Mouse (Mus musculus) cerebral cortex, adult 2 months (tissue): ENCODE data around the gene Hoxd9.

Experiments used
- WGBS: fragments of 180-500 bp; shearing (Covaris S2); methylation state at CpG from one replicate; pipeline ENCODE4 v1.1.7; 2018; 5-methylcytosine and 5-hydroxymethylcytosine counted together

The Hoxd9 gene

DNA sequence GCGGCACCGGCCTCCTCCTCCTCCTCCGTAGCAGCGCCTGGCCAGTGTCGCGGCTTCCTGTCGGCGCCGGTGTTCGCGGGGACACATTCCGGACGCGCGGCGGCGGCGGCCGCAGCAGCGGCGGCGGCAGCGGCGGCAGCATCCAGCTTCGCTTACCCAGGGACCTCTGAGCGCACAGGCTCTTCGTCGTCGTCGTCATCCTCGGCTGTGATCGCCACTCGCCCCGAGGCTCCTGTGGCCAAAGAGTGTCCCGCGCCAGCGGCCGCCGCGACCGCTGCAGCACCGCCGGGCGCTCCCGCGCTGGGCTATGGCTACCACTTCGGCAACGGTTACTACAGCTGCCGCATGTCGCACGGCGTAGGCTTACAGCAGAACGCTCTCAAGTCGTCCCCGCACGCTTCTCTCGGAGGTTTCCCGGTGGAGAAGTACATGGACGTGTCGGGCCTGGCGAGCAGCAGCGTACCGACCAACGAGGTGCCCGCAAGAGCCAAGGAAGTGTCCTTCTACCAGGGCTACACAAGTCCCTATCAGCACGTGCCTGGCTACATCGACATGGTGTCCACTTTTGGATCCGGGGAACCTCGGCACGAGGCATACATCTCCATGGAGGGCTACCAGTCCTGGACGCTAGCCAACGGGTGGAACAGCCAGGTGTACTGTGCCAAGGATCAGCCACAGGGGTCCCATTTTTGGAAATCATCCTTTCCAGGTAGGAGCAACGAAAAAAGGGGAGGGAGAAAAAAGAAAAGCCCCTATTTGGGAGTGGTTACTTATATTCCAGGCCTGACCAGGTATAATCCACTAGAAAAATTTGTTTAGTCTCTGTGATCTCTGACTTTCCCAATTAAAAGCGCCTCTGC, 28.9 kb upstream of the Hoxd9 start:
- under 1% methylated on average over 68 of the region's 74 CpGs for WGBS

DNA sequence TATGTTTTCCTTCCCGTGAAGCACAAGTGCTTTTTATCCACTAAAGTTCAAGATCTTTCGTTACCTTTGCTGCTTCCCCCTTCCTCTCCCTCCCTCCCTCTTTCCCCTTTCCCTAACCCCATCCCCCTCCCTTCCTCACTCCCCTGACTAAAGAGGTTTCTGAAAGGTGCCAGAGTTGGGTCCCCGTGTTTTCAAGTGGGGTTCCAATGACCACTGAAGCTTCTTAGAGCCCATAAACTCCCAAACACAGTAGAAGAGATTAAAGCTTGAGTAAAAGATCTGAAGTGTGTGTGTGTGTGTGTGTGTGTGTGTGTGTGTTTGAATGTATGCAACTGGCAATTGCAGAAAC, 28.3 kb upstream of the Hoxd9 start:
- WGBS: 4% methylated on average over 3 of the region's 3 CpGs

DNA sequence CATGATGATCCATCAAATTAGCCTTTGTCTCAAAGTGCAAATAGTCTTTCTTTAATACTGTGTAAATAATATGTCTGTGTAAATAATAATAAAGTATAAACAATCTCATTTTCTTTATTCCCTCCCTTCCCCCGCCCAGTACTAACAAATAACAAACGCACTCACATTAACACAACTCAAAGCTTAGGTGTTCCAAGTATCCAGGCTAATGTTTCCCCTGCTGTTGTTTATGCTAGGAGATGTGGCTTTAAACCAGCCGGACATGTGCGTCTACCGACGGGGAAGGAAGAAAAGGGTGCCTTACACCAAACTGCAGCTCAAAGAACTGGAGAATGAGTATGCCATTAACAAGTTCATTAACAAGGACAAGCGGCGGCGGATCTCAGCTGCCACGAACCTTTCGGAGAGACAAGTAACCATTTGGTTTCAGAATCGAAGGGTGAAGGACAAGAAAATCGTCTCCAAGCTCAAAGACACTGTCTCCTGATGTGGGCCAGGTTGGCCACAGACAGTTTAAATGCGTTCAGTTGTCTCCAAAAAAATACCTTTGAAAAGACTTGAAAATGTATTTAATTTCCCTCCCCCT, 27.8 kb upstream of the Hoxd9 start:
- WGBS: 4% methylated on average over 14 of the region's 14 CpGs

DNA sequence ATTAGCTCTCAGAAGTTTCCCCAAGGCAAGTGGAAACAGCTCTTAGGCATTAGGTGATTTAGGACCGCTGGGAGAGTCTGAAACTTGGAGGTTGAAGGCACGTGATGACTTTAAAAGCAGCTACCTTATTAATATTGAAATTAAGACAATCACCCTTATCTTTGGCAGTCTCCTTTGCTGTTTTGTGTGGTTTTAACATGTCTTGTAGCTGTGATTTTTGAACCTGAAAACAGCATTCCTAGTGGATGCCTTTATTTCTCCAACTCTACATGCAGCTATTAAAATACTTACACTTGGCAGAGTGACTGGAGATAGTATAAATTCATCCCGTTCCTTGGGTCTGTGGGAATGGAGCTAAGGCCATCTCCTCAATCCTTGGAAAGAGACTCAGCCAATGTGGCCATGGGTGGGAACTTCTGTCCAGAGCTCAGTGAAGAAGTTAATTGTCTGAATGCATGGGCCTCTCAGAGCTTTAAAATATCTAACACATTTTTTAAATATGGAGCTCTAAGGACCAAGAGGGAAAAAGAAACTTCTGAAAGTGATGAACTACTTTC, 26.8 kb upstream of the Hoxd9 start:
- 16% methylated on average over 3 of the region's 3 CpGs for WGBS

DNA sequence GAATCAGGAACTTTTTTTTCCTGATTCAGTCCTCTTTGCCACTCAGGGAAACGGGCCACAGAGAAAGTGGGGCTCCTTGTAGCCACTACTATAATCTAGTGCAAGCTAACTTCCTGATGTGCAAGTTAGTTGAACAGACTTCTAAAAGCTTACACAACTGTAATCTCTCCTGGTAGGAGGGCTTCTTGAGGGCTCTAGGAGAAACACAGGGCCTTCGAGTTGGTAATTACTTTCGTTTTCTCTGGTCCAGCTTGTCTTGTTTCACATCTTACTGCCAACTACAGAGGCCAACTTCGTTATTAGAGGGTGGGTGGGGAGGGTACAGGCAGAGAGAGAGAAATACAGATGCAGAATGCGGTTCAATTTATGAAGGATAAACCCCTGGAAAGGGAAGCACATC, 25.7 kb upstream of the Hoxd9 start:
- WGBS: 26% methylated on average over 5 of the region's 5 CpGs

DNA sequence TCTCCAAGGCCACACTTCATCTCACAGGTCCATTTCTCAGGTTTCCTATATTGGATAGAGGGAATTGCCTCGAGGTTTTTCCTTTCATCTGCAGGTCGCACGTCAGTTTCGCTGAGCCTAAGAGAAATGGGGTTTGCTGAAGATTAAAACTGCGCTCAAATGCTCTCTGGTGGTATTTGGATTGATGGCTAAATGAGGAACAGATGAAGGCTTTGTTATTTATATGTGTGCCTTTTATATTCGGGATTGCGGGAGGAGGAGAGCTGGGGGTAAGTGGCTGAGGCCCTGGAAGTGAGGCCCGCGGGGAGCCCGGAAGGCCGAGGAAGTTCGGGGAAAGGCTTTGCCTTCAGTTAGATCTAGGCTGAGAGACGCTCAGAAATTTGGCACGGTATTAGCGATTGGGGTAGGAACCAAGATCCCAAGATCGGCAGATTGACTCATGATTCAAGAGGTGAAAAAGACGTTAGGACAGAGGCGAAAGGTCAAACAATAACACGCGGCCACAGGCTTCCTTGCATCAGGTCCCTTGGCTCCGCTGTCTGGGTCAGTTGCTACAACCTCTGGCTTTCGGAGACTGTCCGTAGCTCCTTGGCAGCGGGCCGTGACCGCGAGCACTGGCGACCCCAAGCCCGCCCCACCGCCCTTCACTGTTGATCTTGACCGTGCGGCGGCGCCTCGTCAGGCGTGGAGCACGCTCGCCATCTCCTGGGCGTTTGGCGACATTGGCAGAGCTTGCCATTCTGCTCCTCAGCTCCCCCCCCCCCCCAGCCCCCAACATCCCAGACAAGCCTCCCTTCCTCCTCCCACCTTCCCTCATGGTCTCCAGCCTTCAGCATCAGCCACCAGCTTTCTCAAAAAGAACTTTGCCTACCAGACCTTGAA, 24.8 kb upstream of the Hoxd9 start:
- WGBS: 6% methylated on average over 40 of the region's 40 CpGs

DNA sequence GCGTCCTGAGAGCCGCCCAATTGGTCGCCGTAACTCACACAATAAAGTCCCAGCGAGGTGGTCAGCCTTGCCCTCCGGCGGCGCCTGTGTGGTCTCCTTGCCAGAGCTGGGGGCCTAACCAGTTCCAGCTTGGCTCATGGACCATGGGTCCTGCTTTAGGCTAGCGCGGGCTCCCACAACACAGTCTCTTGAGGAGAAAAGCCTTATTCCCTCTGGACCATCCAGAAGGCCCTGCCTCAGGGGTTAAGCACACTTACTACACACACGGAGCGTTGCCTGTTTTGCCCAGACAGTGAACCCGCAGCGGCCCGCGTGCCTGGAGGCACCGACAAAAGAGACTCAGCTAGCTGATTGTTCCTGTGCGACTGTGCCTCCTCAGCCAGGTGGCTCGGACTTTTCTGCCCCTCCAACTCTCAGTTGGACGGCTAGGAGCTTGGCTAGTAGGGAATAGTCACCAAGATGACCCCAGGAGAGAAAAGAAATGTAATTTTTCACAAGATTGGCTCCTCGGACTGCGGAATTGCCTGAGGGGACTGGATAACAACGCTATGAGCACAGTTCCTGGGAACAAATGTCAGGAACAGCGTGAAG, 23.6 kb upstream of the Hoxd9 start:
- WGBS: 3% methylated on average over 24 of the region's 24 CpGs

DNA sequence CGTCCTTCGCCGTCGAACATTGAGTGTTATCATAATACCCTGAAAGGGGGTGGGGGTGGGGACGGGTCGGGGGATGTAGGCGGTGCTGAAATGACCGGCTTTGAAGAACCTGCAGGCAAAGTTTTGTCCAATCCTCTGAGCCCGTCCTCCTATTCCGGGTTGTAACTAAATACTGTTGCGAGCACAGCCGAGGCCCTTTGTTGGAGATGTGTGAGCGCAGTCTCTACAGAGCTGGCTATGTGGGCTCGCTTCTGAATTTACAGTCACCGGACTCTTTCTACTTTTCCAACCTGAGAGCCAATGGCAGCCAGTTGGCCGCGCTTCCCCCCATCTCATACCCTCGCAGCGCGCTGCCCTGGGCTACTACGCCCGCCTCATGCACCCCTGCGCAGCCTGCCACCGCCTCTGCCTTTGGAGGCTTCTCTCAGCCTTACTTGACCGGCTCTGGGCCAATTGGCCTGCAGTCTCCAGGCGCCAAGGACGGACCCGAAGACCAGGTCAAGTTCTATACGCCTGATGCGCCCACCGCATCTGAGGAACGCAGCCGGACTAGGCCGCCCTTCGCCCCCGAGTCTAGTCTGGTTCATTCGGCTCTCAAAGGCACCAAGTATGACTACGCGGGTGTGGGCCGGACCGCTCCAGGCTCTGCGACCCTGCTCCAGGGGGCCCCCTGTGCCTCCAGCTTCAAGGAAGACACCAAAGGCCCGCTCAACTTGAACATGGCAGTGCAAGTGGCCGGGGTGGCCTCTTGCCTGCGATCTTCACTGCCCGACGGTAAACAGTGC, 22.5 kb upstream of the Hoxd9 start, which contains the start of gene Hoxd12:
TSS of gene Hoxd12 (plus strand) at position 133 of the 785 bp plus-strand sequence.
- 3% methylated on average over 47 of the region's 47 CpGs for WGBS

DNA sequence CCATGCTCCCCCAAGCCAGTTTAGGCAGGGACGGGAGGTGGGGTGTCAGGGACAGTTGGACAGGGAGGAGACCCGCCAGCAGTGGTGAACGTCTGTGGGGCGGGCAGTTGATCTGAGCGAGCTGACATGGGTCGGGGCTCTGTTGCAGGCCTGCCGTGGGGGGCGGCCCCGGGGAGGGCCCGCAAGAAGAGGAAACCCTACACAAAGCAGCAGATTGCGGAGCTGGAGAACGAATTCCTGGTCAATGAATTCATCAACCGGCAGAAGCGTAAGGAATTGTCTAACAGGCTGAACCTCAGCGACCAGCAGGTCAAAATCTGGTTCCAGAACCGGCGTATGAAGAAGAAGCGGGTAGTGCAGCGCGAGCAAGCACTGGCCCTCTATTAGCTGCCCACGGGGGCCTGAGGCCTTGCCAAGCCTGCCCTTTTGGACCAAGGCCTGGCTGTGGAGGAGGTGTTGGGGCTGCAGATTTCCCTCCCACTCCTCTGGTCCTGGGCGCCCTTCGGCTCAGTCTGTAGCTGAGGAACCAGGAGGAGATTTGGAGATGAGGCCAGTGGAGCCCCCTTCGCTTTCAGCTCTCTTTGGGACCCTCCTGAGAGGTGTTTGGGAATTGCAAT, 21.8 kb upstream of the Hoxd9 start:
- 7% methylated on average over 24 of the region's 24 CpGs for WGBS

DNA sequence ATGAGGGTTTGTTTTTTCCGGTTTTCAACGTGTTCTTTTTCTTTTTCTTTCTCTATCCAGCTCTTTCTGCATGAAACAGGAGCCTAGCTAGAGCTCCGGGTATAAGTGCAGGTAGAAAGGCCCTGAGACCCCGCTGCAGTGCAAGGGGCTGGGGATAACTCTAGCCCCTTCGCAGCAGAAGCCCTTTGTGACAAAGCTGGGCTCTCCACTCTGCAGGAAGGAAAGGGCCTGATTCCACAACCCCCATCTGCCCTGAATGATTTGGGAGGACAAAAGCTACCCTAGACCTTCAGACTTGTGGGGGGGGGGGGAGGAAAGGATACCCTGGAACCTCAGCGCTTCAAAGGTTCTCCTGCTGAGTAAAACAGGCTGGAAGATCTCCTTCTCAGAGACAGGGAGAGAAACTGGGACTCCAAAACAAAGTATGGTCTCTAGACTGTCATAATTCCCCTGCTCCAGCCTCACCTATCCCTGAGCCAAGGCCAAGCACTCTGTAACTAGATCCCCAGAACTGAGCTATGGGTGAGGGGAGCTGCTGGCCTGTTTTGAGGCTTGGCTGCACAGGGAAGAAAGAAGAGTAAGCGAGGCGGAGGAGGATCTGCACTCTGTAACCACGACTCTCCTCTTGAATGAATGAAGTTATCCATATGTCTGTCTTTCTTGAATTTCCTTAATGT, 21.0 kb upstream of the Hoxd9 start:
- WGBS: 12% methylated on average over 9 of the region's 9 CpGs

DNA sequence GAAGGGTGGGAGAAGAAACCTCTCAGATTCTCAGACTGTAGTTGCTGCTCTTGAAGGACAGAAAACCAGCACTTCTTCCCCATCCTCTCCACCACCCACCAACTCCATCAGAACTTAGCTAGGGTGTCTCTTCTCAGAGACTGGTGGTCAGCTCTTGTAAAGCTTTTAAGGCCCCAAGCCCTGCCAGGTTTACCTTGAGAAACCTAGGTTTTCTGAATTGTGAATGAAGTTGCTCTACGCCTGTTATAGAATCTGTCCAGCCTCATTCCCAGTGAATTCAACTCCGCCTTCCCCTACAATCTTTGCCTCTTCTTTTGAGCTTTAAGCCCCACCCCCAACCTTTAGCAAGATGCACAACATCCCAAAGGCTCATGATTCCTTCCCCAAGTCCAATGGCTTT, 20.4 kb upstream of the Hoxd9 start:
- WGBS: 17% methylated on average over 2 of the region's 2 CpGs

DNA sequence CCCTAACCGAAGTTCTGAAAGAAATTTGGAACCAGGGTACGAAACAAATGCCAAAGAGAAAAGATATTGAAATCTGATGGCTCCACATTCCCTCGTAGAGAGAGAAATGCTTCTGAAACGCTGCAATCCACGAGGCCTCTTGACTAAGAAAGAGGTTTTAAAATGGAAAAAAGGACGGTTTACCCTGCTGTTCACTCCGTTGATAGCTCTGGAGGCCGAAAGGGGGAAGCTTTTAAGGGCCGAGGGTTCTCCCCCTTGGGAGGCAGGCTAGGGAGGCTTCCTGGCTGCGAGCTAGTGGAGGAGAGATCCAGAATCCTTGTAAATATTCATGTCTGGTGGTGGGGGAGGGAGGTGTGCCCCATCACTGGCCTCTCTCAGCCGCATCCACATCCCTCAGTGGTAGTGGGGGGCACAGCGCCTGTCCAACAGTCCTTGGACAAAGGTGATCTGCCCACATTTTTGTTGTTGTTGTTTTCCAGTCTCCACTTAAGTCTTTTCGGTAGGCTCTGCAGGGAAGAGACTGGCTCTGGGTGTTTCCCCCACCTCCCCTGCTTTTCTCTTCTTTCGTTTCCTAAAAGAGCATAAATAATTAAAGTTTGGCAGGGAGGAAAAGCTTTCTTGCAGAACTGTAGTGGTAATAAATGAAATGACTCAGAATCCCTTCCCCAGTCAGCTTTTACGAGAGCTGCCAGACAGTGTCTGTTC, 18.5 kb upstream of the Hoxd9 start, which contains the start of gene Hoxd11:
TSS of gene Hoxd11 (plus strand) at position 667 of the 705 bp plus-strand sequence.
- 4% methylated on average over 15 of the region's 15 CpGs for WGBS

DNA sequence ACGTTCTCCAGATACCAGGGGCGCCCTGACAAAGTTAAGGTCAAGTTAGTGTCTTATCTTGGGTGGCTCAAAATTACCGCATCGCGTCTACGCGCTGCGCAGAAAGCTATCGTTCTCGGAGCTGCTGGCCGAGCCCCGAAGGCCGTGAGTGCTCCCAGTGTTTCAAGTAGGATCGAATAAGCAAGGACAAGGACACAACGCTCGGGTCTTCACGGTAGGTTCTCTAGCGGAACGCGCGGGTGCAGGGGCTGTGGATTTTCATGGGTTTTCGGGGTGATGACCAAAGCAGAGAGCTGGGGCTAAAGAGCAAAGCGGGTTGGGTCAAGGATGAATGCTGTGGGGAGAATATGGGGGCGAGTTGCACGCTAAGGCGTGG, 17.9 kb upstream of the Hoxd9 start:
- 3% methylated on average over 26 of the region's 26 CpGs for WGBS

DNA sequence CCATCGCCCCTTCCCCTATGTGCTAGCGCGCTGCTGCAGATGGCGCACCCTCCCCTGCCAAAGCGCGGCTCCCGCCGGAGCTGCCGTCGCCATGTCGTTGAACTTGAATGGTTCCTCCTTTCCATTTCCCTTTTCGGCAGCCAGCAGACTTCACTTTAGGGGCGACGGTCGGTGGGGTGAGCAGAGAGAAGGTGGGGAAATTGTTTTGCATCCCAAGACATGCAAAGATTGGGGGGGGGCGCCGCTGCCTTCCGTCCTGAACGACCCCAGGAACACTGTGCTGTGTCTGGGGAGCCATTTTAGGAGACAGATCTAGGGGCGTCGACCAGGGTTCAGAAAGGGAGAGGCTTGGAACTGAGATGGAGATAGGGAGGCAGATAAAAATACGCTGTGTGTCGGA, 17.5 kb upstream of the Hoxd9 start:
- WGBS: 5% methylated on average over 23 of the region's 23 CpGs

DNA sequence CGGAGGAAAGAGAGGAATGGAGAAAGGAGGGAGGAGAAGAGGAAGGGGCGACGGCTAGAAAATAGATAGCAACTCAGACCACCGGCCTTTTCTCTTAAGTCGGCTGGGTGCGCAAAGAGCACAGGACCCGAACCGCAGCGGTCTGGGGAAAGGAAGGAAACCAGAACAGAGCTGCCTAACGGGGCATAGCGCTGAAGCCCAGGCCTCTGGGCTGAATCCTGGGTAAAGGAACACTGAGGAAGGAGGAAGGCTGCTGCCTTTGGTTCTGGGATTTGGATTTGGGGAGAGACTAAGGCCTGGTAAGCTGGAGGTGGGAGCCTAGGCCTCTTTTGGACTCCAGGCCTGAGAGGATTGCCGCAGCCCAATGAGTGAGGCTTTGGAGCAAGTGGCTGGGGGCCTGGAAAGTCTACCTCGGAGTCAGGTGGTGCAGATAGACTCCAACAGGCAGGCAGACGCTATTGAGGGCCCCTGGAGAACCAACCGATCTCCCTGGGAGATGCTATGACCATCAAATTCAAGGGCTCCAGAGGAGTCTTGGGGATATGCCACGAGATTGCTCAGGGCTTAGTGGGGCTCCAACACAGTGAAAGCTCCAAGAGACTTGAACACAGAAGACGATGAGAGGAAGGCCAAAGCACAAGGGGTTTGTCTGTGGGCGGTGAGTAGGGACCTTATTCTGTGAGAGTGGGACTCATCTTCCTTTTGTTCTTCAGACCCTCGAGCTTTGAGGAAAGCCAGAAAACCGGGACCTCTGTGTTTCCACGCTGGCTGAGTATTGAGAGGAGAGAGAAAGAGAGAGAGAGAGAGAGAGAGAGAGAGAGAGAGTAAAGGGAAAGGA, 16.7 kb upstream of the Hoxd9 start:
- 5% methylated on average over 21 of the region's 21 CpGs for WGBS

DNA sequence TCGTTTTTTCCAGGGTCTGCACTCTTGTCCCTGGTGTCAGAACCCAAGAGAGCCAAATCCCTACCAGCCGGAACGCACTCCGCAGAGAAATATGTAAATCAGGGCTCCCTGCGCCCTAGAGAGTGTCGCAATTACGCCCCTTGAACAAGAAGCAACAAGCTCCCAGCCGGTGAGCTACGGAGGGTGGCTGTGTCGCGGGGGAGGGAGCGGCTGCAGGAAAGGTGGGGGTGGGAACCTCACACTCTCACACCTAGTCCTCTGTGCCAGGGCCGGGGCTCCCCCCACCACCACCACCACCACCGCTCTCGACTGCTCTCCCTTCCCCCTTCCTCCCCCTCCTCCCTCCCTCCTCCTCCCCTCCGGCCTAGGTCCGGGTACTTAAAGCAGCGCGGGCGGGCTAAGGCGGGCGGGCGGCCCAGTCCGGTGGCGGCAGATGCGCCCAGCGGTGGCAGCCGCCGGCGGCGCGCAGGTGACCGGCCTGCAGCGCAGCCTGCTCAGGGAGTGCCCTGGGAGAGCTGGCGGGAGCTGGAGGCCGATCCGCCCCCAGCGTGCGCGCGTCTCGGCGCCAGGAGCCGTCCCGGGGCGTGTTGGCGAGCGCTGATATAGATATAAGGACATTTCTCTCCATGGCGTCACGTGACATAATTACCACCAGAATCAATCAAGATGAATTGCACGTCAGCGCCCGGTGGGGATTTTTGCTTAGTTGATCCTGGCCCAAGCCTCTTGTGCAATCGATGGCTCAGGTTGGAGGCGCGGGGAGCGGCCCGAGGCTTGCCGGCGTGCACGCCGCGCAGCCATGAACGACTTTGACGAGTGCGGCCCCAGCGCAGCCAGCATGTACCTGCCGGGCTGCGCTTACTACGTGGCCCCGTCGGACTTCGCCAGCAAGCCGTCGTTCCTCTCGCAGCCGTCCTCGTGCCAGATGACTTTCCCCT, 15.7 kb upstream of the Hoxd9 start:
- 2% methylated on average over 76 of the region's 78 CpGs for WGBS

DNA sequence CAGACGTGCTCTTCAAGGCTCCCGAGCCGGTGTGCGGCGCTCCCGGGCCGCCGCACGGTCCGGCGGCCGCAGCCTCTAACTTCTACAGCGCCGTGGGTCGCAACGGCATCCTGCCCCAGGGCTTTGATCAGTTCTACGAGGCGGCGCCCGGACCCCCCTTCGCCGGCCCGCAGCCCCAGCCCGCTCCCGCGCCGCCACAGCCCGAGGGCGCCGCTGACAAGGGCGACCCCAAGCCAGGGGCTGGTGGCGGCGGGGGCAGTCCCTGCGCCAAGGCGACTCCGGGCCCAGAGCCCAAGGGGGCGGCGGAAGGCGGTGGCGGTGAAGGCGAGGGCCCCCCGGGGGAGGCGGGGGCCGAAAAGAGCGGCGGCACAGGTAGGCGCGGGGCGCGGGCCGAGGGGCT, 14.7 kb upstream of the Hoxd9 start:
- WGBS: 1% methylated on average over 50 of the region's 51 CpGs
